Mouse (Mus musculus) CD4-positive helper T cell, adult 2 months (primary cell): ENCODE measurements around the gene Fchsd2.

ENCODE experiments used
- DNase-seq: peaks from one replicate; pipeline ENCODE4 v3.0.0-alpha.2; 2012; ENCODE audit warnings: low read depth, missing footprints, low spot score

The Fchsd2 gene

DNA sequence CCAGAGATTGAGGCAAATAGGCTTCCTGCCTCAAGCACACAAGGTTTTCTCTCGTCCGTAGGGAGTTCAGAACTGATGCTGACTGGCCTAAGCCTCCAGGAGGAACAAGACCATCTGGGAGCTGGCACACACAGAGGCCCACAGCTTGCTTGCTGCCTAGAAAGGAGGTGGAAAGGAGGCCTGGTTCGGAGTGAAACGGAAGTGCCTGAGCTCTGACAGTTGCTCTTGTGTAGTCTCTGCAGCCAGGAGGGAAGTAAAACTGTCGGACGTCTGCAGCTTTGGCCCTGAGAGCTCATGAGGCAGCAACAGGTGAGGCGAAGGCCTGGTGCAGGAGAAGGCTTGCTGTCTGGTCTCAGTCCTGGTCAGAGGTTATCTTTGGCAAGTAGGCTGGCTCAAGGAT, at the start of gene Fchsd2:
Gene Fchsd2, plus strand, starts transcription at position 246 of the 400 bp plus-strand sequence.
- peak; percentile 43 for DNase-seq

DNA sequence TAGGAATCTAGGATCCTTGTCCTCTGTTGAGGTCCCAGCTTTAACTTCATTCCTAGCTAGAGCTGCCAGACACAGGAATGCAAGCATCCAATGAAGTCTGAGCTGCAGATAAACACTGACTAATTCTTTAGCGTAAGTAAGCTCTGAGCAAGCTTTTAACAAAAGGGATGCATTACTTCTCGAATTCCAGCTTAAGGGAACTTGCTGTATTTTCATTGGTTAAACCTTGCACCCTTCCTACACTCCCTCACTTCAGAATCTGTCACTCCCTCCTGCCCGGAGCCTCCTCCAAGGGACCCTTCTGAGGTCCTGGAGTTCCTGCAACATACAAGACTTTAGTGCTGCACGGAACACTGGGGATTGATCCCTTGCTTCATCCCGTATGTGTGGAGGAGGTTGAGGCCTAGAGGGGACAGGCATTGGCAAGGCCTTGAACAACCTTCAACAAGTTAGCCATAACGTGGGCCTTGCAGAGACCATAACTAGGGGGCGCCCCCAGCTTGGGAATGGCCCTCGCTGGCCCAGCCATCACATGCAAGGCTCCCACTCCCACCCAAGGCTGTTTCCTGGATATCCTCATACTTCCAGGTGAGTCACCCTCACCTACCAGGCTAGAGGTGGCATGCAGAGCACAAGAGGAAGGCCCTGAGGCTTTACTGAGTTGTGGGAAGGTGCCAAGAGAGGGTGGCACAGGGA, 48.7 kb upstream of the Fchsd2 start:
- DNase-seq, result no peak

DNA sequence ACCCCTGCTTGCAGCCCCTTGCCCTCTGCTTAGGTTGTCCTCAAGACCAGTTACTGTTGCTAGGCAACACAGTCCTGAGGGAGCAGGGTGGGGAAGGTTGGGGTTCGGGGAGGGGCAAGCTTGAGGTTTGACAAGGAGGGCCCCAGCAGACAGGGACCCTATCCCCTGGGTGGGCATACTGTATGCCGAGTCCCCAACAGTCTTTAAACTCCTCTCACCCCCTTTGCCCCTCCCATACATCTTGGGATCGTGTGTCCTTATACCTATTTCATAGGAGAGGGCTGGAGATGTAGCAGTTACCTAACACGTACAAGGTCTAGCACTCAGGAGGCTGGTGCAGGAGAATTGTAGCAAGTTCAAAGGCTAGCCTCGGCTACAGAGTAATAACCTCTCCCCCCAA, 44.4 kb upstream of the Fchsd2 start:
- DNase-seq, result no peak

DNA sequence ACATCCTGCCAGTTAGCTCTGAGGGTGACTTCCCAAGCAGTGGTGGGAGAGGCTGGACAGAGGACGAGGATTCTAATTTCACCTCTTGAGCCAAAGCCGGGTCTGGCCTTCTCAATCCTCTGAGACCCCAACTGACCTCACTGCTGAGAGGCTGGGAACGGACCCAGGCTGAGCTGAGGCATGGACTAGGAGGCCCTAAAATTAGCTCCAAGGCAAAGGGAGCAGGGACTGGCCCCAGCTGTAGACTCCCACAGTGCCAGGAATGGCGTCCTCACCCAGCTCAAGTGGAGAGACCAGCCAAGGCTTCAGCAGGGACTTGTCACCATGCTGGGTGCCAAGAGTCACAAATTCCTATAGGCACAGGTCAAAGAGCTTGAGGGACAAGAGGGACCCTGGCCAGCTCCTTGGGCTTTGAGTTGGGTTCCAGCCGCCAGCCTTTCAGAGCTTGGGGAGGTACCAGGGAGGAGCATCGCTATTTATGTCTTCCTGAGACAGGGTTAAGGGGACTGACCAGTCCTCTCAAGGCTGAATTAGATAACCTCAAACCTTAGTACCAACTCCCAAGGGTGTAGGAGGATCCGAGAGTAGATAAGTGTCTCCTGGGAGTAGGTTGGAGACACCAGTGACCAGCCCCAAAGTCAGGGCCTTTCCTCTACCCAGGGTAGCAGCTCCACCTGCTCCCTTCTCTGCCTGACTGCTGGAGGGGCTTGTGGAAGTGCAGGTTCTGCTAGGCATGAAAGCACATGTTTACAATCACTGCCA, 43.2 kb upstream of the Fchsd2 start:
- no peak for DNase-seq

- DNase-seq, result no peak
Measured at GRCm38 (mm10) chr7:101050724-101051550, 41.7 kb upstream of the Fchsd2 start.

DNA sequence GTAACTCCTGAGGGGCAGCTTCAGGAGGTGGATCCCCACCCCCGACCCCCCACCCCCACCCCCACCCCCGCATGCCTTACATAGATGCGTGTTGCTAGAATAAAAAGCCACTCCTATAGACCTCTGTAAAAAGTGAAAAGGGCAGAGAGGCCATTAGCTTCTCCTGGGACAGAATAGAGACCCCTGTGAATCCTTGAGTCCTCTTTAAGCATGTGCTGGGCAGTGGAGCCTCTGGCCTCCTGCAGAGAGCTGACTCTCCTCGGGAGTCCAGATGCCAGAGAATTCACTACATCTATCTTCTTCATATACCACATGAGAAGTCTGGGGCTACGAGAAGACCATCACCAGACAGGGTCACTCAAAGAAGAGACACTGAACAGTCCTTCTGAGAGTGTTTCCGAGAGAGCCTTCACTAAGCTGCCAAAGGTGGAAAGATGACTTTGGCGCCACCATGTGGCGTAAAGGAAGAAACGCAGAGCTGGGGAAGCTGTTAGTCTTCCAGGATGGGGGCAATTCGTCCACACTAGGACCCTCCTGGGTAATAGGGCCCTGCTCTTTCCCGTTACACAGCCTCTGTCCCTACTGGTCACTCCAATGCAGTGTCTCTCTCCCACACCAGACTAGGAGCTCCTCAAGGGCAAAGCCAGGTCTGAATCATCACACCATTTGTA, 41.0 kb upstream of the Fchsd2 start:
- DNase-seq, result peak; percentile 74

- DNase-seq, result no peak
Measured at GRCm38 (mm10) chr7:101053136-101053535, 39.5 kb upstream of the Fchsd2 start.

DNA sequence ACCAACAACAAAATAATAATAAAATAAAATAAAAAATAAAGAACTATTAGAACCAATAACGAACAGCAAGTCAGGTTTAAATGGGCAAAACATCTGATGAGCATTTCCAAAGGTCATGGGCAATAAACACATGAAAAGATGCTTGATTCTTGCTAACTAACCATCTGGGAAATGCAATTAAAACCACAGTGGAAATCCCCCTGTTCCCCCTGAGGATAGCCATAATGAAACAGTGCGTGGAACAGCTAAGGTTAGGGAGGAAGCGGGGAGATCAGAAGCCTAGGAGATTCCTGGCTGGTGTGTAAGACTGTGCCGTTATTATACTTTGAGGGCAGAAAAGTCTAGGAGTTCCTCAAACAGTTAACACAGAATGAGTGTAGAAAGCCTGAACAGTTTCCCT, 35.4 kb upstream of the Fchsd2 start:
- no peak for DNase-seq

GRCm38 (mm10) chr7:101059188-101059587, 33.5 kb upstream of the Fchsd2 start:
- DNase-seq, result no peak

- peak; percentile 74 for DNase-seq
Measured at GRCm38 (mm10) chr7:101060476-101060875, 32.2 kb upstream of the Fchsd2 start.

DNA sequence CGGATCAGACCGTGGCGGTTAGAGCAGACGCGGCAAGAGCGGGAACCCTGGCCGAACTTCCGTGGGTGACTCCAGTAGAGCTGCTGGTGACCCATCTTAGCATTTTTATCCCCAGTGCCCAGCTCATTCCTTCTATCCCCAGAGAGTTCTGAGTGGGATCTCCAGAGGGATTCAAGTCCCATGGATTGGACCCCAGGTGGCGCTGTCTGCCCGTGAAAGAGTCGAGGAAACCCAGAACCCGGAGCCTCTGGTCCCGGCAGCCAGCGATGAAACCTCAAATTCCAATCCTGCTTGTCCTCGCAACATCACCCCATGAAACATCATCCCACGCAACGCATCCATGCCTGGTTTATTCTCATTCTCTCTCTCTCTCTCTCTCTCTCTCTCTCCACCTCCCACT, 31.3 kb upstream of the Fchsd2 start:
- peak; percentile 62 for DNase-seq

DNA sequence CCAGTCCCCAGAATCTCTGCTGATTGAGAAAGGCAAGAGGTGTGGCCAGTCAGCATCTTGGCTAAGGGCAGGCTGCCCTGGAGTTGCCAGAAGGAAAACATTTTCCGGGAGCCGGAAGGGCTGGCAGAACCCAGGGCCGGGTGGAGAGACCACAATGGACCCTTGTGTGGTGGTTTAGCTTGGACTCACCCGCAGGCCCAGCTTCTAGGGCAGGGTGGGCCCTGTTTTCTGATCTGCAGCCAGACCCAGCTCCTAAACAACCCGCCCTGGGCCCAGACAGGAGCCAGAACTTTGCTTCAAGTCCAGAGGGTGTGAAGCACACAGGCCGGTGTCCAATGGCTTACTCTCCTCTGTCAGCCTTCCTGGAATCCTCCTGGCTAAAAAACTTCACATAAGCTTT, 30.4 kb upstream of the Fchsd2 start:
- no peak for DNase-seq

- peak; percentile 37 for DNase-seq
Measured at GRCm38 (mm10) chr7:101063523-101063922, 29.1 kb upstream of the Fchsd2 start.

GRCm38 (mm10) chr7:101064697-101065688, 27.7 kb upstream of the Fchsd2 start:
- DNase-seq, result no peak

GRCm38 (mm10) chr7:101066009-101066408, 26.7 kb upstream of the Fchsd2 start:
- no peak for DNase-seq

DNA sequence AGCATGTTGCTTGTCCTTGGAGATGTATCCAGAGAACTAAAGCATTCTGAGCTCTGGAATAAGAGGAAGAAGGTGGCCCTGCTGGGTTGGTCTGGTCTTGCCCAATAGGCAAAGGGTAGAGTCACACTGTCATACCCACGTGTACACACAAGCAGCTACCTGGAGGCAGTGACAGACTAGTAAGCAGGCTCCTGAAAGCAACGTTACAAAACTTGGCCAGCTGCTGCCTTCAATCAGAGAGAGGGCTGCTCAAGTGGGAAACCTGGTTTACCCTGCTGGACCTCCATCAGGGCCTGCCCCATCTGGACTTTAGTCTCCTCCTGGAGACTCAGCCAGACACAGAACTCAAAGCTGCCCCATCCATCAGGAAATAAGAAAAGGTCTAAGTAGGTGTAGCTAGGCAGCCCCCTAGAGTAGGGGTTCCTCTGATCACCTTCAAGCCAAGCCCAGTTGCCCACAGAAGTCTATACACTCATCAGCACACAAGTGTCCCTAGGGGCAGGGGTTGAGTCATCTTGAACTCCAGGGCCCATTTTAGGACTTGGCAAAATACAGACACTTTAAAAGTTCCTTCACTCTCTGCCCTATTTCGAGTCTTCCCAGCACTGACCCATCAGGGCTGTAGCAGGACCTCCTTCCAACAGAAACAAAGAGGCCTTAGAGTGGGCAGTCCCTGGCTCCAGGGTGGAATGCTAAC, 25.9 kb upstream of the Fchsd2 start:
- no peak for DNase-seq

GRCm38 (mm10) chr7:101067521-101067920, 25.1 kb upstream of the Fchsd2 start:
- DNase-seq, result no peak

GRCm38 (mm10) chr7:101069271-101069670, 23.4 kb upstream of the Fchsd2 start:
- DNase-seq, result no peak

- DNase-seq, result no peak
Measured at GRCm38 (mm10) chr7:101070406-101070805, 22.3 kb upstream of the Fchsd2 start.

GRCm38 (mm10) chr7:101071020-101071419, 21.6 kb upstream of the Fchsd2 start:
- DNase-seq, result peak; percentile 56
